ENCODE assay signal across 7 mouse cellular contexts in genomic region chr15:27681419-27682187, GRCm38 (mm10). TPM values are rescaled to one million over a fixed set of nuclear protein-coding genes. Genes with fewer than 3 reads are reported as not detected.
DNase-seq lines count a peak whose midpoint lies in the region; ATAC-seq and TF ChIP-seq lines count a peak whose summit lies in the region.

TSS of gene Otulinl (minus strand) at chr15:27681579.

- peaks cover 2% of the 10 kb centered on the region; the same call in 1 of the 2 replicates for H3K4me1 ChIP-seq in bone marrow, adult 2 months (ENCODE audit: control insufficient read depth, insufficient read depth, low read length)
- peaks cover 4% of the 10 kb centered on the region; the same call in 1 of the 2 replicates for H3K4me1 ChIP-seq in embryonic facial prominence, embryonic 14.5 days (ENCODE audit: control insufficient read depth, insufficient read depth, low read length)
- H3K4me1 ChIP-seq in limb, embryonic 12.5 days (replicated peaks): peaks cover 8% of the 10 kb centered on the region; the same call in 1 of the 2 replicates
- H3K4me1 ChIP-seq in midbrain, embryonic 14.5 days (ENCODE audit: control insufficient read depth, insufficient read depth, low read length): peaks cover 2% of the 10 kb centered on the region

- no peaks in the 10 kb centered on the region for H3K36me3 ChIP-seq in embryonic facial prominence, embryonic 14.5 days (ENCODE audit: control insufficient read depth, insufficient read depth, low read length)
- H3K36me3 ChIP-seq in limb, embryonic 12.5 days: no peaks in the 10 kb centered on the region
- no peaks in the 10 kb centered on the region for H3K36me3 ChIP-seq in midbrain, embryonic 14.5 days (ENCODE audit: control insufficient read depth, insufficient read depth, low read length)

- H3K4me2 ChIP-seq in embryonic facial prominence, embryonic 14.5 days (ENCODE audit: low read depth, low read length): peak within 1 kb of the TSS; percentile 74
- peak within 1 kb of the TSS; percentile 86 for H3K4me2 ChIP-seq in limb, embryonic 12.5 days
- peak within 1 kb of the TSS; percentile 73 for H3K4me2 ChIP-seq in midbrain, embryonic 14.5 days (ENCODE audit: low read length)

- H3K27me3 ChIP-seq in embryonic facial prominence, embryonic 14.5 days (replicated peaks; ENCODE audit: control insufficient read depth, insufficient read depth, low read length): no peaks in the 10 kb centered on the region
- no peaks in the 10 kb centered on the region for H3K27me3 ChIP-seq in limb, embryonic 12.5 days
- H3K27me3 ChIP-seq in midbrain, embryonic 14.5 days (ENCODE audit: control insufficient read depth, insufficient read depth, low read length): no peaks in the 10 kb centered on the region

- WGBS in bone marrow, adult 2 months: 2% methylated on average over 59 of the region's 59 CpGs
- 2% methylated on average over 39 of the region's 59 CpGs for WGBS in embryonic facial prominence, embryonic 14.5 days
- 2% methylated on average over 59 of the region's 59 CpGs for WGBS in limb, embryonic 12.5 days
- 1% methylated on average over 59 of the region's 59 CpGs for WGBS in midbrain, embryonic 14.5 days

- TF ChIP-seq CTCF in bone marrow, adult 2 months (IDR thresholded peaks at IDR 0.05; ENCODE audit: control insufficient read depth, insufficient read depth, low read length): no peak

- H3K9me3 ChIP-seq in embryonic facial prominence, embryonic 14.5 days (ENCODE audit: control insufficient read depth, low read length): no peaks in the 10 kb centered on the region
- H3K9me3 ChIP-seq in limb, embryonic 12.5 days: no peaks in the 10 kb centered on the region
- H3K9me3 ChIP-seq in midbrain, embryonic 14.5 days (ENCODE audit: control insufficient read depth, low read length): no peaks in the 10 kb centered on the region

- peak within 1 kb of the TSS; percentile 74 for H3K9ac ChIP-seq in embryonic facial prominence, embryonic 14.5 days (ENCODE audit: low read depth, low read length)
- peak within 1 kb of the TSS; percentile 76 for H3K9ac ChIP-seq in limb, embryonic 12.5 days (replicated peaks)
- H3K9ac ChIP-seq in midbrain, embryonic 14.5 days (replicated peaks; ENCODE audit: low read length): peak within 1 kb of the TSS; percentile 75

- H3K4me3 ChIP-seq in bone marrow, adult 2 months (replicated peaks; ENCODE audit: control insufficient read depth, low read depth, low read length): peak within 1 kb of the TSS; percentile 71
- H3K4me3 ChIP-seq in embryonic facial prominence, embryonic 14.5 days (ENCODE audit: low read depth, low read length): peak within 1 kb of the TSS; percentile 72
- H3K4me3 ChIP-seq in limb, embryonic 12.5 days (replicated peaks): peak within 1 kb of the TSS; percentile 68
- peak within 1 kb of the TSS; percentile 61 for H3K4me3 ChIP-seq in midbrain, embryonic 14.5 days (replicated peaks; ENCODE audit: low read depth, low read length)

- peak; percentile 61; the same call in 1 of the 2 replicates for TF ChIP-seq POLR2A in bone marrow, adult 2 months (IDR thresholded peaks at IDR 0.05; ENCODE audit: borderline replicate concordance, control insufficient read depth, low read depth, low read length)

- ATAC-seq in embryonic facial prominence, embryonic 14.5 days (ENCODE audit: low read depth): peak; percentile 100
- peak; percentile 99 for ATAC-seq in limb, embryonic 12.5 days (ENCODE audit: insufficient number of reproducible peaks, insufficient read depth, low FRiP score, low TSS enrichment, low read depth)
- peak; percentile 100 for ATAC-seq in midbrain, embryonic 14.5 days (ENCODE audit: low FRiP score, low TSS enrichment)

- peak within 1 kb of the TSS; percentile 77 for H3K27ac ChIP-seq in bone marrow, adult 2 months (ENCODE audit: control insufficient read depth, insufficient read depth, low read depth, low read length, poor library complexity)
- H3K27ac ChIP-seq in embryonic facial prominence, embryonic 14.5 days (replicated peaks; ENCODE audit: low read depth, low read length): peak within 1 kb of the TSS; percentile 74
- no peak within 1 kb of the TSS for H3K27ac ChIP-seq in limb, embryonic 12.5 days
- no peak within 1 kb of the TSS for H3K27ac ChIP-seq in midbrain, embryonic 14.5 days (replicated peaks; ENCODE audit: low read depth, low read length)

- peak; percentile 95 for DNase-seq in embryonic facial prominence, embryonic 14.5 days (ENCODE audit: low spot score)
- peak; percentile 93 for DNase-seq in heart, adult 8-10 months (ENCODE audit: low spot score)
- peak; percentile 89 to 95 for DNase-seq in kidney, adult 8-10 months
- peak; percentile 97 for DNase-seq in midbrain, embryonic 14.5 days
- DNase-seq in spleen, adult 12 weeks (ENCODE audit: low spot score): peak; percentile 84

RNA-seq across cellular contexts. Expression of gene Otulinl, which starts in this region (rescaled TPM):
- polyA plus RNA-seq in bone marrow, adult 2 months (2011; ENCODE audit: insufficient read depth, insufficient read length, low replicate concordance, missing spikeins): 6.6 and 12.2 TPM in 2 replicates
- 20.1 and 23.5 TPM in 2 replicates for polyA plus RNA-seq in embryonic facial prominence, embryonic 14.5 days (2014; fragmentation: Nextera tagmentation; extraction: Ambion mirVana)
- 1 to 10 TPM in 2 of 4 experiments, under 1 TPM in 2; 0.79 to 2.2 (median 1.1) TPM for total RNA-seq in heart, adult 8-10 months (2022)
- polyA plus RNA-seq in limb, embryonic 12.5 days (2016; fragmentation: Nextera tagmentation; extraction: Ambion mirVana): 12.5 and 16.0 TPM in 2 replicates
- polyA plus RNA-seq in midbrain, embryonic 14.5 days (2014; fragmentation: Nextera tagmentation; extraction: Ambion mirVana): 6.5 and 10.7 TPM in 2 replicates

Comparison
In these comparisons a context has a peak if more than half of its experiments do, and no peak if none do; other contexts are left out.
1. H3K27ac ChIP-seq: peak in bone marrow, adult 2 months (single experiment) and embryonic facial prominence, embryonic 14.5 days (single experiment); none in limb, embryonic 12.5 days (single experiment) and midbrain, embryonic 14.5 days (single experiment).
2. Peak in every context shown above with its lines, with median percentiles within 50 percentile points of each other: H3K4me3 ChIP-seq, ATAC-seq, DNase-seq, H3K4me2 ChIP-seq and H3K9ac ChIP-seq.